Mouse (Mus musculus) myocyte (in vitro differentiated cells): ENCODE measurements around the gene Npm1. TPM values are rescaled to one million over a fixed set of nuclear protein-coding genes. Genes with fewer than 3 reads are reported as not detected.

Experiments
- H3K27me3 ChIP-seq: one replicate; pipeline ENCODE4 v1.6.1; 2011; ENCODE audit not compliant: control insufficient read depth, insufficient read depth, insufficient read length
- H3K36me3 ChIP-seq: one replicate; pipeline ENCODE4 v1.6.1; 2011; ENCODE audit not compliant: control insufficient read depth, insufficient read depth
- H3K4me2 ChIP-seq: one replicate; pipeline ENCODE4 v1.6.1; 2011; ENCODE audit warnings: low read depth, control low read depth
- H3K4me3 ChIP-seq: one replicate; pipeline ENCODE4 v1.5.1; 2011; ENCODE audit warnings: mild to moderate bottlenecking, control low read depth, moderate library complexity
- H3K79me2 ChIP-seq: one replicate; pipeline ENCODE4 v1.6.1; 2011; ENCODE audit not compliant: control insufficient read depth, insufficient read depth
- H3ac ChIP-seq: one replicate; pipeline ENCODE4 v1.6.1; 2011; ENCODE audit not compliant: control insufficient read depth, insufficient read length
- CEBPB ChIP-seq: IDR thresholded peaks from 2 replicates; pipeline ENCODE4 v1.6.1; 2011; ENCODE audit warnings: mild to moderate bottlenecking, moderate library complexity; ENCODE audit not compliant: poor library complexity, insufficient read depth, severe bottlenecking
- E2F4 ChIP-seq: IDR thresholded peaks from one replicate; pipeline ENCODE4 v1.6.1; 2011; ENCODE audit warnings: mild to moderate bottlenecking, control low read depth, moderate library complexity; ENCODE audit not compliant: insufficient read depth
- MAX ChIP-seq: IDR thresholded peaks from one replicate; pipeline ENCODE4 v1.6.1; 2011; ENCODE audit warnings: low read depth, mild to moderate bottlenecking, control low read depth
- MYOD1 ChIP-seq, 3 experiments: IDR thresholded peaks; one replicate each; pipeline ENCODE4 v1.6.1; 2011; ENCODE audit warnings: control low read depth in 2 of 3, low read depth in 2 of 3, mild to moderate bottlenecking in 2 of 3, moderate library complexity in 1 of 3; ENCODE audit not compliant: insufficient read length in 2 of 3, control insufficient read depth in 1 of 3
- MYOG ChIP-seq, 3 experiments: IDR thresholded peaks; one replicate each; pipeline ENCODE4 v1.6.1; 2011; ENCODE audit warnings: control low read depth in 2 of 3, low read depth in 2 of 3, mild to moderate bottlenecking in 2 of 3; ENCODE audit not compliant: insufficient read length in 2 of 3, control insufficient read depth in 1 of 3, insufficient read depth in 1 of 3
- POLR2A ChIP-seq: IDR thresholded peaks from one replicate; pipeline ENCODE4 v1.6.1; 2011; ENCODE audit warnings: low read depth, mild to moderate bottlenecking, control low read depth, moderate library complexity; ENCODE audit not compliant: insufficient read length
- POLR2AphosphoS2 ChIP-seq: IDR thresholded peaks from one replicate; pipeline ENCODE4 v1.6.1; 2011; ENCODE audit warnings: low read depth, control low read depth; ENCODE audit not compliant: insufficient read length
- REST ChIP-seq: IDR thresholded peaks from one replicate; pipeline ENCODE4 v1.6.1; 2011; ENCODE audit warnings: mild to moderate bottlenecking, control low read depth, moderate library complexity; ENCODE audit not compliant: insufficient read depth, insufficient read length
- SRF ChIP-seq: IDR thresholded peaks from one replicate; pipeline ENCODE4 v1.6.1; 2011; ENCODE audit warnings: low read depth; ENCODE audit not compliant: control insufficient read depth, insufficient read length
- TCF12 ChIP-seq: IDR thresholded peaks from one replicate; pipeline ENCODE4 v1.6.1; 2011; ENCODE audit warnings: mild to moderate bottlenecking, control low read depth; ENCODE audit not compliant: poor library complexity, insufficient read depth, severe bottlenecking
- TCF3 ChIP-seq: IDR thresholded peaks from one replicate; pipeline ENCODE4 v1.6.1; 2011; ENCODE audit warnings: low read depth, control low read depth; ENCODE audit not compliant: insufficient read length
- USF1 ChIP-seq: IDR thresholded peaks from one replicate; pipeline ENCODE4 v1.6.1; 2011; ENCODE audit warnings: low read depth, mild to moderate bottlenecking, control low read depth, moderate library complexity
- polyA plus RNA-seq: library from polyadenylated mRNA; unstranded; fragments of >200 nt; fragmentation: generic; extraction: Trizol; gene quantifications from one replicate; pipeline ENCODE4 v1.2.1, GENCODE M21; 2012; ENCODE audit warnings: missing spikeins

Npm1 gene
- 244 TPM for polyA plus RNA-seq

DNA sequence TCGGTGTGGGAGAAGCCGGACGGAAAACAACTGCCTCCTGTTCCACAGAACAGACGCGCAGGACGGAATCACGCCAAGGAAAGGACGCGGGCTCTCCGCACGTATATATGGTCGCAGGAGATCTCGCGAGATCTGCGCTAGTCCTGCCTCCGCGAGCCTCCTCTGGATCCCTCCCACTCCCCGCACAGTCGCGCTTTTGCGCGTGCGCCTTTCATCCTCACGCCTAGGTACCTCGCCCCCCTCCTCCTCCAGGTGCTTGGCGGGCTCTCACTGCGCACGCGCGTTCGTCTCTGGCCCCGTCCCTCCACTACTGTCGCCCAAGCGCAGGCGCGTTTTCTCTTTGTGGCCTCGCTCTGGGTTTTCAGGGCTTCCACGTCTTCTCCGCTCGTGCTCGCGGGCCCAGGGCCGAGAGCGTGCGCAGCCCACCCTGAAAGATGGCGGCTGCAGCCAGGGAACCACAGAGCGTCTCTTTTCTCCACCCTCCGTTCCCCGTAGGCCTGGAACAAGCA lies at the start of gene Npm1:
TSS of gene Npm1 (minus strand) at position 209 of the 509 bp plus-strand sequence.
- no peak for TF ChIP-seq CEBPB
- TF ChIP-seq POLR2A: peak; percentile 92
- TF ChIP-seq SRF: peak; percentile 28
- TF ChIP-seq POLR2AphosphoS2: peak; percentile 96

DNA sequence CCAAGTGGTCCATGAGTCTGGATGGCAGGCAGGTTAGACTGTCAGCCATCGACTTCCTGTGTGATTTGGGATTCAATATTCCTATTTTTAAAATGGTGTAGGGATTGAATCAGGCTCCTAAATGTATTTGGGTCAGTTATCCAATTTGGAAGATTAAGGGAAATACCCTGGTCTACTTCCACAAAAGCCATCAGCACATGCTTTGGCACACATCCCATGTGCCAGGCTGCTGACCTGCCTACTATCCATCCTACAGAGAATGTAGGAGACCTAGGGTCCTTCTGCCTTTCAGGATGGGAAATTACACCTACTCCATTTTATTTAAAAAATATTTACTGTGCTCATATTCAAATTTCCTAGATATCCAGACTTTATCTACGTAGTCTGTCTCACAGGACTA lies 44.4 kb upstream of the Npm1 start:
- TF ChIP-seq MYOG (IDR thresholded peaks at IDR 0.05; ENCODE audit: control insufficient read depth in 1 of 3, insufficient read depth in 1 of 3, insufficient read length in 2 of 3, low read depth in 2 of 3) (no peak), TCF3 (no peak), SRF (no peak), POLR2A (no peak), REST (no peak), E2F4 (no peak), POLR2AphosphoS2 (no peak), MYOD1 (IDR thresholded peaks at IDR 0.05; ENCODE audit: control insufficient read depth in 1 of 3, insufficient read length in 2 of 3, low read depth in 2 of 3) (no peak), MAX (no peak), TCF12 (no peak), USF1 (no peak), CEBPB (no peak)
- Histone ChIP-seq H3K4me2 (no peak overlapping the region), H3K4me3 (no peak overlapping the region), H3K79me2 (no peaks in the 10 kb centered on the region), H3ac (no peak overlapping the region), H3K27me3 (no peaks in the 10 kb centered on the region), H3K36me3 (no peaks in the 10 kb centered on the region)

More for the DNA sequence above, at the start of gene Npm1:
- peaks cover 49% of the 10 kb centered on the region for H3K79me2 ChIP-seq
- peak within 1 kb of the TSS; percentile 56 for H3ac ChIP-seq
- H3K27me3 ChIP-seq: peaks cover 5% of the 10 kb centered on the region
- H3K36me3 ChIP-seq: peaks cover 38% of the 10 kb centered on the region
- peak within 1 kb of the TSS; percentile 90 for H3K4me2 ChIP-seq
- H3K4me3 ChIP-seq: peak within 1 kb of the TSS; percentile 99

DNA sequence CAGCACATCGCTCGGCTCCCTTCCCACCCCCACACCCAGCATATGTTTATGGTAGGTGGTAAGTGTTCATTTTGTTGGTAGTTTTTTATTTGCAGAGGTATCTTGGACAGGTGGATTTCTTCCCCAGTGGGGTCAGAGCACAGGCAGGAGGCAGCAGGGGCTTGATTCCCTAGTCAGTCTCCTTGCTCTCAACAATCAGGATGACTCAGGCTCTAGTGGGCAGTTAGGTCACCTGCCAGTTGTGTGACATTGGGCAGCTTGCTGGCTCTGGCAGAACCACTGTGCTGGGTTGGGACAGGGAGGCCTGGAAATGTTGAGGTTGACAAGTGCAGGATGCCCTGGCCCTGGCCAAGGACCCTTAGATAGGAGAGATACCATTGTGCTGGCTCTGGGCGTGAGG lies 42.0 kb upstream of the Npm1 start:
- TF ChIP-seq REST (no peak), CEBPB (no peak), POLR2A (no peak)

DNA sequence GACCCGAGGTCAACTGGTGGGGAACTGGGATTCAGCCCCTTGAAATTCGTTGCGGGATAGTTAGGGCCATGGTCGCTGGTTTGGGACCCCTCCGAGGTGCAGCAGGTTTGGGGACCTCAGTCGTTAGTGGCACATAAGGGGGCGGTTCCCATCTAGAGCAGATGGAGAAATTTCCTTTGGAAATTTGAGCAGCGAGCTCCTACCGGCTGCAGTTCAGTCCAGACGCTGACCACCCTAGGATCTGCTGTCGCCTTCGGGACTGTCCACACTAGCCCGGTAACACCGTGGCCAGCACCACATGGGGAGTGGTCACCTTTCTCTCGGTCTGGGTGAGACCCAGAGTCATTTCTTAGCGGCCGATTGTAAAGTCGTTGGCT lies 41.3 kb upstream of the Npm1 start:
- H3K27me3 ChIP-seq: peaks cover 13% of the 10 kb centered on the region
- no peaks in the 10 kb centered on the region for H3K79me2 ChIP-seq
- H3K4me3 ChIP-seq: no peak overlapping the region
- no peak overlapping the region for H3K4me2 ChIP-seq
- no peaks in the 10 kb centered on the region for H3K36me3 ChIP-seq
- TF ChIP-seq TCF3: no peak
- TF ChIP-seq MAX: no peak
- TF ChIP-seq CEBPB: no peak
- no peak for TF ChIP-seq POLR2A
- TF ChIP-seq REST: no peak
- TF ChIP-seq POLR2AphosphoS2: no peak
- no peak for TF ChIP-seq E2F4
- TF ChIP-seq MYOD1 (IDR thresholded peaks at IDR 0.05; ENCODE audit: control insufficient read depth in 1 of 3, insufficient read length in 2 of 3, low read depth in 2 of 3): no peak
- TF ChIP-seq SRF: no peak
- no peak for TF ChIP-seq TCF12
- TF ChIP-seq MYOG (IDR thresholded peaks at IDR 0.05; ENCODE audit: control insufficient read depth in 1 of 3, insufficient read depth in 1 of 3, insufficient read length in 2 of 3, low read depth in 2 of 3): no peak
- H3ac ChIP-seq: no peak overlapping the region

More for the DNA sequence above, 42.0 kb upstream of the Npm1 start:
- Histone ChIP-seq H3K4me3 (no peak overlapping the region), H3K79me2 (no peaks in the 10 kb centered on the region), H3K4me2 (no peak overlapping the region), H3K27me3 (peaks cover 13% of the 10 kb centered on the region), H3K36me3 (no peaks in the 10 kb centered on the region), H3ac (no peak overlapping the region)

DNA sequence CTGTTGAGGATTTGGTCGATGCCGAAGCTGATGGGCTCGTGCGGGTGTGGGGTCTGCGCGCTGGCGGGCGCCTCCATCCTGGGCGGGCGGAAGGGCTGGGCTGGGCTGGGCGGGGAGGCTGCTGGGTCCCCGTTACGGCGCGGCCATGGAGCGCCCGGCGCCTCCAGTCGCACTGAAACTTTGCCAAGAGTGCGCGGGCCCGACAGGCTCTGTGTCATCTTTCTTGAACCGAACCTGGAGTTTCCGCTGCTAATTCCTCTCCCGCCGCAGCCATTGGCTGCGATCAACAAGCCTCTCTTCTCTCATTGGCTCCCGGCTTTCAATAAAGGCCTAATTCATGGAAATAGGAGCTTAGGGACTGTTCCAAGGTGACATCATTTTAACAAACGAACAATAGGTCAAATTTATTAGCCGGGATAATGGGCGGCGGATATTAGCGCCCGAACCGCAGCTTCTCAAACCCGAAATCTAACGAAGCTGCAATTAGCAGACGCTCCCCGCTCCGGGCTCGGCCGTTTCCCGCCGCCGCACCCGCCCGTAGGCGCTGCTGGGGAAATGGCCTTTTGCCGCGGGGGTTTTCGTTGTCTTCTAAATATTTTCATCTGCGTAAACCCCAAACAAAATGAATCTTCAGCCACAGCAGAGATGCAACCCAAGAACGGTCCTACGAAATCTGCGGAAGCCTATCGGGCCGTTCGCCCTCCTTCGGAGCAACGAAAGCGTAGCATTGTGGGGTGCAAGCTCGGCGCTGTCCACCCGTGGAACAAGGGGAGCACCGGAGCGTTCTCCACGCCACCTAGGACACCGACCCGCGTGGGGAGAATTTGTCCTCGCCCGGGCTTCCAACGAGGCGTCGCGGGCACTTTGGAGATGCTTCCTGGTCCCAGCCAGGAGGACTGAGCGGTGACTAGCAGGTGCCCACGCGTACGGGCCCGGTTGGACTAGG lies 40.6 kb upstream of the Npm1 start, which contains the start of gene Tlx3:
TSS of gene Tlx3 (minus strand) at position 207 of the 946 bp plus-strand sequence.
- no peak within 1 kb of the TSS for H3K4me3 ChIP-seq
- TF ChIP-seq MAX (no peak), POLR2AphosphoS2 (no peak), POLR2A (no peak), TCF12 (no peak), REST (no peak), MYOD1 (IDR thresholded peaks at IDR 0.05; ENCODE audit: control insufficient read depth in 1 of 3, insufficient read length in 2 of 3, low read depth in 2 of 3) (no peak), CEBPB (no peak), USF1 (no peak), TCF3 (no peak)
- no peaks in the 10 kb centered on the region for H3K79me2 ChIP-seq
- no peak within 1 kb of the TSS for H3K4me2 ChIP-seq
- peaks cover 13% of the 10 kb centered on the region for H3K27me3 ChIP-seq
- H3K36me3 ChIP-seq: no peaks in the 10 kb centered on the region
- no peak within 1 kb of the TSS for H3ac ChIP-seq
